Mouse (Mus musculus) limb, embryonic 14.5 days (tissue): ENCODE data around the gene Ly6g6f. TPM values are rescaled to one million over a fixed set of nuclear protein-coding genes. Genes with fewer than 3 reads are reported as not detected.

Experiments used
- ATAC-seq: fragments of 200-750 bp; cut with Nextera tagmentation; 2 replicates; pipeline ENCODE4 v1.8.0; 2017; ENCODE audit warnings: low read depth, moderate number of reproducible peaks, moderate TSS enrichment; ENCODE audit not compliant: low FRiP score
- DNase-seq: peaks from one replicate; pipeline ENCODE4 v3.0.0-alpha.2; 2015; ENCODE audit warnings: low spot score
- H3K27ac ChIP-seq: fragments of 300-500 bp; sonication (generic); replicated peaks from 2 replicates; pipeline ENCODE4 v1.5.1; 2014; ENCODE audit warnings: low read depth, mild to moderate bottlenecking, low read length, moderate library complexity, mixed read lengths
- H3K27me3 ChIP-seq: fragments of 300-500 bp; sonication (generic); 2 replicates; pipeline ENCODE4 v1.6.1; 2014; ENCODE audit warnings: low read length, mixed read lengths; ENCODE audit not compliant: control insufficient read depth, insufficient read depth
- H3K36me3 ChIP-seq: fragments of 300-500 bp; sonication (generic); 2 replicates; pipeline ENCODE4 v1.6.1; 2014; ENCODE audit warnings: mild to moderate bottlenecking, low read length, moderate library complexity, mixed read lengths; ENCODE audit not compliant: control insufficient read depth, insufficient read depth
- H3K4me1 ChIP-seq: fragments of 300-500 bp; sonication (generic); 2 replicates; pipeline ENCODE4 v1.6.1; 2014; ENCODE audit warnings: antibody characterized with exemption, low read length, mixed read lengths; ENCODE audit not compliant: control insufficient read depth, insufficient read depth
- H3K4me2 ChIP-seq: fragments of 300-500 bp; sonication (generic); replicated peaks from 2 replicates; pipeline ENCODE4 v1.6.1; 2014; ENCODE audit warnings: low read depth, mild to moderate bottlenecking, low read length, moderate library complexity; ENCODE audit not compliant: severe bottlenecking
- H3K4me3 ChIP-seq: fragments of 300-500 bp; sonication (generic); replicated peaks from 2 replicates; pipeline ENCODE4 v1.5.1; 2014; ENCODE audit warnings: low read length
- H3K9ac ChIP-seq: fragments of 300-500 bp; sonication (generic); 2 replicates; pipeline ENCODE4 v1.6.1; 2014; ENCODE audit warnings: mild to moderate bottlenecking, low read depth, low read length, moderate library complexity; ENCODE audit not compliant: severe bottlenecking
- H3K9me3 ChIP-seq: fragments of 300-500 bp; sonication (generic); 2 replicates; pipeline ENCODE4 v1.6.1; 2016; ENCODE audit warnings: low read length; ENCODE audit not compliant: control insufficient read depth
- POLR2A ChIP-seq: fragments of 200-500 bp; IDR thresholded peaks from 2 replicates; pipeline ENCODE4 v1.8.0; 2012; ENCODE audit warnings: inconsistent platforms, mild to moderate bottlenecking, moderate library complexity, borderline replicate concordance; ENCODE audit not compliant: insufficient read depth, insufficient read length; ENCODE audit errors: extremely low read depth
- WGBS: fragments of 180-500 bp; shearing (Covaris S2); extraction: QIAGEN DNeasy Blood & Tissue Kit; methylation state at CpG from one replicate; pipeline ENCODE4 v1.1.7; 2014; 5-methylcytosine and 5-hydroxymethylcytosine counted together
- polyA plus RNA-seq, 2 experiments: library from polyadenylated mRNA; depleted of rRNA in 1 of 2; stranded (reverse) in 1 of 2; unstranded in 1 of 2; fragments of >200 nt; fragmentation: Nextera tagmentation in 1 of 2; extraction: Ambion mirVana in 1 of 2; gene quantifications; 2 replicates each; pipeline versions ENCODE4 v1.2.1 to v1.2.3; 2012 to 2014

The Ly6g6f gene
- polyA plus RNA-seq, 2 experiments: 0.14 to 0.28 TPM

GRCm38 (mm10) chr17:35088825-35089644 is 3.6 kb upstream of the Ly6g6f start, which contains the start of gene Abhd16a:
TSS of gene Abhd16a (plus strand) at chr17:35089263.
- Histone ChIP-seq H3K4me2 (peak within 1 kb of the TSS; percentile 64), H3K36me3 (peaks cover 33% of the 10 kb centered on the region), H3K4me1 (peaks cover 9% of the 10 kb centered on the region), H3K27me3 (no peaks in the 10 kb centered on the region), H3K9me3 (no peaks in the 10 kb centered on the region), H3K4me3 (peak within 1 kb of the TSS; percentile 69), H3K27ac (peak within 1 kb of the TSS; percentile 97), H3K9ac (peak within 1 kb of the TSS; percentile 92)
- 3% methylated on average over 62 of the region's 67 CpGs for WGBS
- ATAC-seq (peak; percentile 98), DNase-seq (peak; percentile 91)
- no peak for TF ChIP-seq POLR2A

- Histone ChIP-seq H3K4me1 (peaks cover 9% of the 10 kb centered on the region), H3K9me3 (no peaks in the 10 kb centered on the region), H3K36me3 (peaks cover 25% of the 10 kb centered on the region), H3K27ac (no peak overlapping the region), H3K9ac (no peak overlapping the region), H3K4me2 (no peak overlapping the region), H3K4me3 (no peak overlapping the region), H3K27me3 (no peaks in the 10 kb centered on the region)
- TF ChIP-seq POLR2A: no peak
- DNase-seq: no peak
- 48% methylated on average over 2 of the region's 2 CpGs for WGBS
- no peak for ATAC-seq
Observed at GRCm38 (mm10) chr17:35088151-35088550, 2.7 kb upstream of the Ly6g6f start.

GRCm38 (mm10) chr17:35083929-35084497 is 1.4 kb downstream of the Ly6g6f start:
- H3K4me2 ChIP-seq: no peak overlapping the region
- 83% methylated on average over 3 of the region's 3 CpGs for WGBS
- no peak overlapping the region for H3K4me3 ChIP-seq

GRCm38 (mm10) chr17:35082841-35083576 is 2.4 kb downstream of the Ly6g6f start:
- ATAC-seq: no peak
- Histone ChIP-seq H3K27me3 (no peaks in the 10 kb centered on the region), H3K9me3 (no peaks in the 10 kb centered on the region), H3K4me3 (no peak overlapping the region), H3K4me1 (peaks cover under 1% of the 10 kb centered on the region; the same call in 1 of the 2 replicates), H3K27ac (no peak overlapping the region), H3K36me3 (no peaks in the 10 kb centered on the region), H3K4me2 (no peak overlapping the region), H3K9ac (no peak overlapping the region)
- DNase-seq: no peak
- TF ChIP-seq POLR2A: no peak
- WGBS: 80% methylated on average over 16 of the region's 16 CpGs

More at GRCm38 (mm10) chr17:35083929-35084497, 1.4 kb downstream of the Ly6g6f start:
- H3K36me3 ChIP-seq: no peaks in the 10 kb centered on the region
- no peak overlapping the region for H3K9ac ChIP-seq
- DNase-seq (no peak), ATAC-seq (no peak)
- H3K27ac ChIP-seq: no peak overlapping the region
- no peaks in the 10 kb centered on the region for H3K9me3 ChIP-seq
- H3K27me3 ChIP-seq: no peaks in the 10 kb centered on the region
- no peak for TF ChIP-seq POLR2A
- H3K4me1 ChIP-seq: no peaks in the 10 kb centered on the region

GRCm38 (mm10) chr17:35080710-35081109 is 4.7 kb downstream of the Ly6g6f start:
- Histone ChIP-seq H3K27ac (no peak overlapping the region), H3K9me3 (no peaks in the 10 kb centered on the region), H3K4me2 (no peak overlapping the region), H3K4me1 (peaks cover 5% of the 10 kb centered on the region; the same call in 1 of the 2 replicates), H3K27me3 (no peaks in the 10 kb centered on the region), H3K9ac (no peak overlapping the region), H3K4me3 (no peak overlapping the region), H3K36me3 (no peaks in the 10 kb centered on the region)
- TF ChIP-seq POLR2A: no peak
- ATAC-seq: no peak
- no peak for DNase-seq
- WGBS: 94% methylated on average over 4 of the region's 4 CpGs
